Mouse (Mus musculus): ENCODE results near the gene Casp8. TPM values are rescaled to one million over a fixed set of nuclear protein-coding genes. Genes with fewer than 3 reads are reported as not detected.
"Not testable (repeated sequence)": the region's sequence is repeated elsewhere in the genome, so short reads cannot be mapped to it uniquely, and the experiment has no call there.

Casp8 gene
- polyA plus RNA-seq, 1 experiment from 2014 or later: 13.5 TPM

- no peaks in the 10 kb centered on the region for H3K27me3 ChIP-seq (replicated peaks)
- no peak overlapping the region for H3K4me2 ChIP-seq (replicated peaks)
- no peak overlapping the region for H3K9ac ChIP-seq
- no peak for ATAC-seq (ENCODE audit: low FRiP score, low read depth)
- no peak overlapping the region for H3K27ac ChIP-seq
- no peaks in the 10 kb centered on the region for H3K9me3 ChIP-seq
- 82% methylated on average over 2 of the region's 2 CpGs for WGBS
- H3K4me3 ChIP-seq: no peak overlapping the region
- H3K36me3 ChIP-seq: no peaks in the 10 kb centered on the region
- H3K4me1 ChIP-seq: no peaks in the 10 kb centered on the region
Measured at GRCm38 (mm10) chr1:58773905-58774304, 21.3 kb upstream of the Casp8 start.

GRCm38 (mm10) chr1:58775361-58775760 lies 19.8 kb upstream of the Casp8 start:
- Histone ChIP-seq H3K4me2 (replicated peaks) (no peak overlapping the region), H3K4me1 (no peaks in the 10 kb centered on the region), H3K9ac (no peak overlapping the region), H3K36me3 (no peaks in the 10 kb centered on the region), H3K27ac (no peak overlapping the region), H3K9me3 (no peaks in the 10 kb centered on the region), H3K27me3 (replicated peaks) (no peaks in the 10 kb centered on the region), H3K4me3 (no peak overlapping the region)
- WGBS: 93% methylated on average over 5 of the region's 5 CpGs
- no peak for ATAC-seq (ENCODE audit: low FRiP score, low read depth)

- Histone ChIP-seq H3K36me3 (no peaks in the 10 kb centered on the region), H3K4me1 (no peaks in the 10 kb centered on the region), H3K9me3 (no peaks in the 10 kb centered on the region), H3K4me3 (no peak overlapping the region), H3K9ac (no peak overlapping the region), H3K4me2 (replicated peaks) (no peak overlapping the region), H3K27me3 (replicated peaks) (no peaks in the 10 kb centered on the region), H3K27ac (no peak overlapping the region)
- ATAC-seq (ENCODE audit: low FRiP score, low read depth): no peak
- 95% methylated on average over 1 of the region's 1 CpGs for WGBS
Measured at GRCm38 (mm10) chr1:58777583-58777982, 17.6 kb upstream of the Casp8 start.

GRCm38 (mm10) chr1:58778226-58778625 lies 16.9 kb upstream of the Casp8 start:
- Histone ChIP-seq H3K27ac (no peak overlapping the region), H3K9ac (no peak overlapping the region), H3K4me1 (no peaks in the 10 kb centered on the region), H3K4me2 (replicated peaks) (no peak overlapping the region), H3K36me3 (no peaks in the 10 kb centered on the region), H3K9me3 (no peaks in the 10 kb centered on the region), H3K27me3 (replicated peaks) (no peaks in the 10 kb centered on the region), H3K4me3 (no peak overlapping the region)
- ATAC-seq (ENCODE audit: low FRiP score, low read depth): no peak
- 23% methylated on average over 1 of the region's 1 CpGs for WGBS

- H3K4me2 ChIP-seq (replicated peaks): no peak overlapping the region
- no peaks in the 10 kb centered on the region for H3K27me3 ChIP-seq (replicated peaks)
- H3K9me3 ChIP-seq: no peaks in the 10 kb centered on the region
- no peak overlapping the region for H3K9ac ChIP-seq
- no peaks in the 10 kb centered on the region for H3K4me1 ChIP-seq
- no peak for ATAC-seq (ENCODE audit: low FRiP score, low read depth)
- no peaks in the 10 kb centered on the region for H3K36me3 ChIP-seq
- H3K4me3 ChIP-seq: no peak overlapping the region
- H3K27ac ChIP-seq: no peak overlapping the region
- 91% methylated on average over 2 of the region's 2 CpGs for WGBS
Measured at GRCm38 (mm10) chr1:58786276-58786675, 8.9 kb upstream of the Casp8 start.

GRCm38 (mm10) chr1:58788410-58788809 lies 6.8 kb upstream of the Casp8 start:
- no peak for ATAC-seq (ENCODE audit: low FRiP score, low read depth)
- no peaks in the 10 kb centered on the region for H3K36me3 ChIP-seq
- no peak overlapping the region for H3K9ac ChIP-seq
- H3K4me2 ChIP-seq (replicated peaks): no peak overlapping the region
- no peak overlapping the region for H3K27ac ChIP-seq
- no peaks in the 10 kb centered on the region for H3K27me3 ChIP-seq (replicated peaks)
- no peaks in the 10 kb centered on the region for H3K4me1 ChIP-seq
- H3K9me3 ChIP-seq: no peaks in the 10 kb centered on the region
- WGBS: 94% methylated on average over 4 of the region's 4 CpGs
- no peak overlapping the region for H3K4me3 ChIP-seq

GRCm38 (mm10) chr1:58794705-58795104 lies 469 bp upstream of the Casp8 start:
- Histone ChIP-seq H3K4me1 (peaks cover 3% of the 10 kb centered on the region; the same call in 1 of the 2 replicates), H3K36me3 (no peaks in the 10 kb centered on the region), H3K4me3 (no peak overlapping the region), H3K9ac (no peak overlapping the region), H3K27me3 (replicated peaks) (peaks cover 5% of the 10 kb centered on the region), H3K4me2 (replicated peaks) (peak overlapping the region; percentile 84), H3K27ac (no peak overlapping the region), H3K9me3 (0 out of 2 replicates have a peak, but pooled peaks cover 3% of the 10 kb centered on the region)
- no peak for ATAC-seq (ENCODE audit: low FRiP score, low read depth)
- 60% methylated on average over 2 of the region's 2 CpGs for WGBS

GRCm38 (mm10) chr1:58796059-58796363 lies 837 bp downstream of the Casp8 start:
- Histone ChIP-seq H3K27me3 (replicated peaks) (peaks cover 5% of the 10 kb centered on the region), H3K4me1 (peaks cover 3% of the 10 kb centered on the region; the same call in 1 of the 2 replicates), H3K4me2 (replicated peaks) (peak overlapping the region; percentile 84), H3K36me3 (no peaks in the 10 kb centered on the region), H3K27ac (no peak overlapping the region), H3K4me3 (peak overlapping the region; percentile 48), H3K9ac (peak overlapping the region; percentile 59; the same call in 1 of the 2 replicates), H3K9me3 (0 out of 2 replicates have a peak, but pooled peaks cover 3% of the 10 kb centered on the region)
- no peak for ATAC-seq (ENCODE audit: low FRiP score, low read depth)
- 7% methylated on average over 3 of the region's 3 CpGs for WGBS

GRCm38 (mm10) chr1:58796853-58797252 lies 1.7 kb downstream of the Casp8 start:
- H3K9ac ChIP-seq: no peak overlapping the region
- H3K9me3 ChIP-seq: 0 out of 2 replicates have a peak, but pooled peaks cover 3% of the 10 kb centered on the region
- H3K4me1 ChIP-seq: peaks cover 3% of the 10 kb centered on the region; the same call in 1 of the 2 replicates
- H3K4me3 ChIP-seq: no peak overlapping the region
- H3K36me3 ChIP-seq: no peaks in the 10 kb centered on the region
- no peak for ATAC-seq (ENCODE audit: low FRiP score, low read depth)
- no peak overlapping the region for H3K4me2 ChIP-seq (replicated peaks)
- WGBS: 81% methylated on average over 4 of the region's 4 CpGs
- H3K27me3 ChIP-seq (replicated peaks): peaks cover 5% of the 10 kb centered on the region
- H3K27ac ChIP-seq: no peak overlapping the region

- Histone ChIP-seq H3K36me3 (no peaks in the 10 kb centered on the region), H3K4me1 (peaks cover 3% of the 10 kb centered on the region; the same call in 1 of the 2 replicates), H3K4me2 (replicated peaks) (no peak overlapping the region), H3K9me3 (0 out of 2 replicates have a peak, but pooled peaks cover 3% of the 10 kb centered on the region), H3K9ac (no peak overlapping the region), H3K27ac (no peak overlapping the region), H3K4me3 (no peak overlapping the region), H3K27me3 (replicated peaks) (peaks cover 5% of the 10 kb centered on the region)
- 87% methylated on average over 2 of the region's 2 CpGs for WGBS
- no peak for ATAC-seq (ENCODE audit: low FRiP score, low read depth)
Measured at GRCm38 (mm10) chr1:58797370-58797769, 2.2 kb downstream of the Casp8 start.

GRCm38 (mm10) chr1:58798911-58799310 lies 3.7 kb downstream of the Casp8 start:
- whole genome bisulfite sequencing: 94% methylated on average over 4 of the region's 4 CpGs
- Histone ChIP-seq H3K36me3 (no peaks in the 10 kb centered on the region), H3K4me3 (no peak overlapping the region), H3K4me1 (peaks cover 3% of the 10 kb centered on the region; the same call in 1 of the 2 replicates), H3K9ac (no peak overlapping the region), H3K4me2 (replicated peaks) (no peak overlapping the region), H3K27me3 (replicated peaks) (peaks cover 5% of the 10 kb centered on the region), H3K27ac (no peak overlapping the region), H3K9me3 (0 out of 2 replicates have a peak, but pooled peaks cover 3% of the 10 kb centered on the region)
- ATAC-seq (ENCODE audit: low FRiP score, low read depth): no peak

GRCm38 (mm10) chr1:58800644-58801043 lies 5.5 kb downstream of the Casp8 start:
- not testable (repeated sequence) for H3K27me3 ChIP-seq (replicated peaks); H3K9ac ChIP-seq; H3K4me2 ChIP-seq (replicated peaks); H3K36me3 ChIP-seq; H3K4me3 ChIP-seq; H3K4me1 ChIP-seq; H3K27ac ChIP-seq; ATAC-seq (ENCODE audit: low FRiP score, low read depth); H3K9me3 ChIP-seq
- WGBS: 70% methylated on average over 7 of the region's 7 CpGs

- ATAC-seq (ENCODE audit: low FRiP score, low read depth): no peak
- Histone ChIP-seq H3K36me3 (no peaks in the 10 kb centered on the region), H3K27ac (no peak overlapping the region), H3K9me3 (0 out of 2 replicates have a peak, but pooled peaks cover 3% of the 10 kb centered on the region), H3K4me1 (no peaks in the 10 kb centered on the region), H3K4me3 (no peak overlapping the region), H3K4me2 (replicated peaks) (no peak overlapping the region), H3K27me3 (replicated peaks) (no peaks in the 10 kb centered on the region), H3K9ac (no peak overlapping the region)
- 92% methylated on average over 8 of the region's 8 CpGs for WGBS
Measured at GRCm38 (mm10) chr1:58801558-58802285, 6.5 kb downstream of the Casp8 start.
